Mouse (Mus musculus) embryonic facial prominence, embryonic 11.5 days (tissue): ENCODE data around the gene Ccdc152. TPM values are rescaled to one million over a fixed set of nuclear protein-coding genes. Genes with fewer than 3 reads are reported as not detected.

ENCODE experiments used
- ATAC-seq: fragments of 200-750 bp; cut with Nextera tagmentation; replicated peaks from 2 replicates; pipeline ENCODE4 v1.8.0; 2017; ENCODE audit warnings: low read depth; ENCODE audit not compliant: insufficient number of reproducible peaks, low FRiP score, low TSS enrichment
- DNase-seq: peaks from one replicate; pipeline ENCODE4 v3.0.0-alpha.2; 2015; ENCODE audit warnings: low spot score
- H3K27ac ChIP-seq: fragments of 300-500 bp; sonication (generic); replicated peaks from 2 replicates; pipeline ENCODE4 v1.5.1; 2014; ENCODE audit warnings: mild to moderate bottlenecking, low read depth, low read length, control low read depth
- H3K27me3 ChIP-seq: fragments of 300-500 bp; sonication (generic); 2 replicates; pipeline ENCODE4 v1.6.1; 2014; ENCODE audit warnings: mild to moderate bottlenecking, low read length, moderate library complexity, mixed read lengths; ENCODE audit not compliant: control insufficient read depth, insufficient read depth
- H3K36me3 ChIP-seq: fragments of 300-500 bp; sonication (generic); replicated peaks from 2 replicates; pipeline ENCODE4 v1.6.1; 2014; ENCODE audit warnings: low read depth, mild to moderate bottlenecking, low read length, moderate library complexity, mixed read lengths; ENCODE audit not compliant: control insufficient read depth, insufficient read depth
- H3K4me1 ChIP-seq: fragments of 300-500 bp; sonication (generic); 2 replicates; pipeline ENCODE4 v1.6.1; 2014; ENCODE audit warnings: low read length, mixed read lengths; ENCODE audit not compliant: control insufficient read depth, insufficient read depth
- H3K4me2 ChIP-seq: fragments of 300-500 bp; sonication (generic); 2 replicates; pipeline ENCODE4 v1.6.1; 2014; ENCODE audit warnings: low read depth, mild to moderate bottlenecking, control low read depth, low read length, moderate library complexity
- H3K4me3 ChIP-seq: fragments of 300-500 bp; sonication (generic); 2 replicates; pipeline ENCODE4 v1.5.1; 2014; ENCODE audit warnings: low read depth, low read length, control low read depth
- H3K9ac ChIP-seq: fragments of 300-500 bp; sonication (generic); replicated peaks from 2 replicates; pipeline ENCODE4 v1.6.1; 2014; ENCODE audit warnings: mild to moderate bottlenecking, control low read depth, low read length
- H3K9me3 ChIP-seq: fragments of 300-500 bp; sonication (generic); replicated peaks from 2 replicates; pipeline ENCODE4 v1.6.1; 2016; ENCODE audit warnings: mild to moderate bottlenecking, low read length, inconsistent platforms, mixed read lengths; ENCODE audit not compliant: control insufficient read depth
- WGBS: fragments of 180-500 bp; shearing (Covaris S2); extraction: QIAGEN DNeasy Blood & Tissue Kit; methylation state at CpG from one replicate; pipeline ENCODE4 v1.1.7; 2014; 5-methylcytosine and 5-hydroxymethylcytosine counted together
- polyA plus RNA-seq: library from polyadenylated mRNA; unstranded; fragments of >200 nt; fragmentation: Nextera tagmentation; extraction: Ambion mirVana; gene quantifications from 2 replicates; pipeline ENCODE4 v1.2.1, GENCODE M21; 2014

Ccdc152 gene
- polyA plus RNA-seq, 1 experiment from 2014 or later: not detected

DNA sequence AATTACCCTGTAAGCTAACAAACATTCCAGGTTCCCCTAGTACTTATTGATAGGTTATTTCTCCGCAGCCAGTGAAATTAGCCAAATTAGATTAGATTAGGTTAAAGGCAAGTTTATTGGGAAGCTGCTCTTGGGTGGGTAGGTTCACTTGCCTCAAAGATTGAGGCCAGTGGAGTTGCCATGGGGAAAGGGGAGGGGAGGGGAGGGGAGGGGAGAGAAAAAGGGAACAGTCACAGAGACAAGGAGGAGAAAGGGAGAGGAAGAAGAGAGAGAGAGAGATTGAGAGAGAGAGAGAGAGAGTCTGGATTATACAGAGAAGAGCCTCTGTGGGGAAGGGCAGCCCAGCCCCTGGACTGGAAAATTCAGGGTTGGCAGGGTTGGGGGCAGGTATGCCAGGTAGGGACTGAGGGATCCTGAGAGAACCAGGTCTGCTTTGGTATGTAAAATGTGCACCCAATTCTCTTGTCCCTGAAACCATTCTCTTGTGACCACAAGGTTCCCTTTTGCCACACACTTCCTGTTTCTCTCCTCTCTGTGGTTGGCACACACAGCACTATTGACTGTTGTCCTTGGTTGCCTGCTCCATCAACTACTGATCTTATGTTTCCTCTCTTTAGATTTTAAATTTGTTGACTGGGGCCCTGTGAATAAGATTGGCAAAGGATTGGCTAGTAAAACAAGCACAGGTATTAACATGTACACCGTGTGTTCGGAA is 69.3 kb downstream of the Ccdc152 start:
- no peaks in the 10 kb centered on the region for H3K9me3 ChIP-seq
- no peak overlapping the region for H3K27ac ChIP-seq
- H3K4me1 ChIP-seq: no peaks in the 10 kb centered on the region
- no peak overlapping the region for H3K4me3 ChIP-seq
- no peak overlapping the region for H3K9ac ChIP-seq
- 82% methylated on average over 3 of the region's 3 CpGs for WGBS
- no peak for DNase-seq
- no peak for ATAC-seq
- H3K27me3 ChIP-seq: no peaks in the 10 kb centered on the region
- H3K4me2 ChIP-seq: no peak overlapping the region
- H3K36me3 ChIP-seq: no peaks in the 10 kb centered on the region

DNA sequence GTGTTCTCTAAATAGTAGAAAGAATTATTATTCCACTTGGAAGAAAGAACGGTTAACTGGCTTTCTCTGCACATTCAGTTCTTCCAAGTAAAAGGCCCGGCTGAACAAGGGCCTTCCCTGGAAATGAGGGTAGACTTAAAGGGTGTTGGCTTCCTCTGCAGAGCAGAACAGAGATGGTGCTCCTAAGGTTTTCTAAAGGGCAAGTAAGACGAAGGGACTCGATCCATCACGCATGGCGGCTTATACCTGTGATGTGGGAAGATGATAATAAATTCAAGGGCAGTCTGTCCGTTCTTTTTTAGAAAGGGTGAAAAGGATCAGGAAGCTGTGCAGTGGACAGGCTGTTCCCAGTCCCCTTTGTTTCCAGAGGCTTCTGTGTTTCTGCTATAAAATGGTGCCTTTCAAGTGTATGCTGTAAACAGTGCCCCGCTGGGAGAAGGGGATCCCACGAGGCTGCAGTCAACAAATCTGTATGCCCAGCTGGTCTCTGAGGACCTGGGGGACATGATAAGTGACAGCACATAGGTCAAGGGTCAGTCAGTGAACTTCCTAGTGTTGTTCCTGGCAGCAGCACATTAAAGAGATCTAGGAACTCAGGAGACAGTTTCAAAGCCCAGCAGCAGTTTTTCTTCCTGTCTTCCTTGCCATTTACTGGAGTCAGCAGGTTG is 71.0 kb downstream of the Ccdc152 start:
- Histone ChIP-seq H3K4me1 (no peaks in the 10 kb centered on the region), H3K27me3 (no peaks in the 10 kb centered on the region), H3K4me3 (no peak overlapping the region), H3K9me3 (no peaks in the 10 kb centered on the region), H3K27ac (no peak overlapping the region), H3K36me3 (no peaks in the 10 kb centered on the region), H3K9ac (no peak overlapping the region), H3K4me2 (no peak overlapping the region)
- no peak for DNase-seq
- WGBS: 39% methylated on average over 9 of the region's 9 CpGs
- ATAC-seq: no peak

DNA sequence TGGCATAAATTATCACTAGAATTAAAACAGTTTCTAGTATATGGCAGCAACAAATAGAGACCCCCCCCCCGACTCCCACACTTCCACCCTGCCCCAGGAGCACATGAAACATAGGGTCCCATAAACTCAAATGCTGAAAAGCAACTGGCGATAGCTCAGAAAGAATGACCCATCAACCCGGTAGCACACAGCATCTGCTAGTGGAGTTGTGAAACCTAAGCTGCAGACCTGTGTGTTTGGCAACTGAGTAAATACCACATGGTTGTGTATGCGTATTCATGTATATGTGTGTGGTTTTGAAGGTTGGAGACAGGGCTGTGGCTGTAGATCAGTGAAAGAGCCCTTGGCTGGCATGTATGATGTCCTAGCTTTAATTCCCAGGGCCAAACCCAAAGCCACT is 72.3 kb downstream of the Ccdc152 start:
- 87% methylated on average over 4 of the region's 4 CpGs for WGBS
- Histone ChIP-seq H3K27me3 (no peaks in the 10 kb centered on the region), H3K4me1 (no peaks in the 10 kb centered on the region), H3K27ac (no peak overlapping the region), H3K4me2 (no peak overlapping the region), H3K9ac (no peak overlapping the region), H3K36me3 (no peaks in the 10 kb centered on the region), H3K9me3 (no peaks in the 10 kb centered on the region), H3K4me3 (no peak overlapping the region)
- ATAC-seq (no peak), DNase-seq (no peak)

Other genes starting within 250 kb of the Ccdc152 start
- gene Selenop, start 35.0 kb downstream of the Ccdc152 start, polyA plus RNA-seq: 101 TPM in 2 replicates